8 mouse cellular contexts compared by ENCODE assay signal in genomic region chr17:27564391-27565162, GRCm38 (mm10). TPM values are rescaled to one million over a fixed set of nuclear protein-coding genes. Genes with fewer than 3 reads are reported as not detected.
DNase-seq lines count a peak whose midpoint lies in the region; ATAC-seq and TF ChIP-seq lines count a peak whose summit lies in the region.

No protein-coding gene starts in this region.

- peak overlapping the region; percentile 76 for H3K9ac ChIP-seq in heart, embryonic 14.5 days (ENCODE audit: low read length)

- no peaks in the 10 kb centered on the region for H3K9me3 ChIP-seq in heart, embryonic 14.5 days (ENCODE audit: control insufficient read depth, low read length)

- peaks cover 12 to 22% of the 10 kb centered on the region in 2 experiments for H3K4me1 ChIP-seq in heart, embryonic 14.5 days (ENCODE audit: control insufficient read depth in 2 of 2, insufficient read depth in 2 of 2, low read length in 2 of 2)
- peaks cover 23% of the 10 kb centered on the region; the same call in 1 of the 2 replicates for H3K4me1 ChIP-seq in embryonic fibroblast, embryonic 13.5 days (ENCODE audit: control insufficient read depth, insufficient read depth, low read length)

- H3K4me3 ChIP-seq in heart, embryonic 14.5 days (ENCODE audit: control insufficient read depth in 1 of 2, insufficient read depth in 1 of 2, low read depth in 1 of 2, low read length in 2 of 2) = peak overlapping the region; percentile 54 to 57
- peak overlapping the region; percentile 60 for H3K4me3 ChIP-seq in embryonic fibroblast, embryonic 13.5 days (ENCODE audit: insufficient read depth, low read length)

- TF ChIP-seq POLR2A in embryonic fibroblast, embryonic 13.5 days (IDR thresholded peaks at IDR 0.05; ENCODE audit: low read depth, low read length) = 0 out of 2 replicates have a peak, but pooled peaks have one; percentile 3

- peaks cover 11% of the 10 kb centered on the region for H3K36me3 ChIP-seq in heart, embryonic 14.5 days (ENCODE audit: control insufficient read depth, insufficient read depth, low read length)

- no peaks in the 10 kb centered on the region for H3K27me3 ChIP-seq in heart, embryonic 14.5 days (ENCODE audit: control insufficient read depth, insufficient read depth, low read length)

- H3K27ac ChIP-seq in heart, embryonic 14.5 days (replicated peaks in 1 of 2; ENCODE audit: control insufficient read depth in 1 of 2, insufficient read depth in 1 of 2, low read depth in 2 of 2, low read length in 2 of 2) = 0 out of 4 replicates have a peak overlapping the region, but pooled peaks of 1 of the 2 experiments have one; percentile 33
- H3K27ac ChIP-seq in embryonic fibroblast, embryonic 13.5 days (ENCODE audit: insufficient read depth, low read length) = no peak overlapping the region; the same call in 1 of the 2 replicates

- peak; percentile 18; the same call in 1 of the 2 replicates for TF ChIP-seq CTCF in embryonic fibroblast, embryonic 13.5 days (IDR thresholded peaks at IDR 0.05; ENCODE audit: borderline replicate concordance, insufficient read depth, low read length)

- WGBS in heart, embryonic 14.5 days = 15% methylated on average over 20 of the region's 20 CpGs

- no peak for ATAC-seq in heart, embryonic 14.5 days (ENCODE audit: insufficient number of reproducible peaks, insufficient read depth, low FRiP score, low read depth)

- no peak for DNase-seq in heart, adult 18-20 months
- peak; percentile 59 for DNase-seq in ES-CJ7 (ENCODE audit: low read depth, low spot score)
- DNase-seq in kidney, postnatal 10 days = peak; percentile 28
- DNase-seq in naive thymus-derived CD4-positive, alpha-beta T cell, adult 2 months (ENCODE audit: low read depth) = peak; percentile 55
- no peak for DNase-seq in c-Kit-positive CD71-positive TER-119-positive erythroid progenitor cells, embryonic 14.5 days (ENCODE audit: low spot score)
- DNase-seq in gastrocnemius, adult 18-20 months (ENCODE audit: low spot score) = no peak

- peak overlapping the region; percentile 99 for H3K4me2 ChIP-seq in heart, embryonic 14.5 days (ENCODE audit: low read length)

RNA-seq across cellular contexts. Expression of gene AI413582, which starts 1.0 kb away (rescaled TPM):
- polyA plus RNA-seq in heart, embryonic 14.5 days (2014; fragmentation: Nextera tagmentation; extraction: Ambion mirVana) = 18.5 and 24.2 TPM in 2 replicates
- total RNA-seq in heart, adult 18-20 months (2021) = 10 to 100 TPM in 1 of 2 experiments, 1 to 10 TPM in 1; 9.3 to 10.6 TPM
- 15.6 and 30.9 TPM in 2 replicates for polyA plus RNA-seq in embryonic fibroblast, embryonic 13.5 days (2011; ENCODE audit: insufficient read length, low read depth, missing spikeins)
- 1 to 10 TPM; 2.8 to 4.0 TPM for total RNA-seq in gastrocnemius, adult 18-20 months (2021)

RNA-seq across cellular contexts. Expression of gene Hmga1, which starts 8.3 kb away (rescaled TPM):
- polyA plus RNA-seq in heart, embryonic 14.5 days (2014; fragmentation: Nextera tagmentation; extraction: Ambion mirVana) = 113 and 126 TPM in 2 replicates
- 10 to 100 TPM; 47.3 to 52.7 TPM for total RNA-seq in heart, adult 18-20 months (2021)
- polyA plus RNA-seq in embryonic fibroblast, embryonic 13.5 days (2011; ENCODE audit: insufficient read length, low read depth, missing spikeins) = 207 and 393 TPM in 2 replicates
- 10 to 100 TPM; 31.9 to 32.7 TPM for total RNA-seq in gastrocnemius, adult 18-20 months (2021)

RNA-seq across cellular contexts. Expression of gene Grm4, which starts 43.4 kb away (rescaled TPM):
- polyA plus RNA-seq in heart, embryonic 14.5 days (2014; fragmentation: Nextera tagmentation; extraction: Ambion mirVana) = 0.12 TPM in 1 of 2 replicates, not detected in the other
- total RNA-seq in heart, adult 18-20 months (2021) = under 1 TPM; 0.15 to 0.18 TPM
- polyA plus RNA-seq in embryonic fibroblast, embryonic 13.5 days (2011; ENCODE audit: insufficient read length, low read depth, missing spikeins) = not detected in 2 replicates
- under 1 TPM in 1 of 2 experiments, not detected in 1; 0.07 TPM for total RNA-seq in gastrocnemius, adult 18-20 months (2021)

RNA-seq across cellular contexts. Expression of gene Nudt3, which starts 58.7 kb away (rescaled TPM):
- polyA plus RNA-seq in heart, embryonic 14.5 days (2014; fragmentation: Nextera tagmentation; extraction: Ambion mirVana) = 52.9 and 67.0 TPM in 2 replicates
- 100 to 1,000 TPM; 323 to 334 TPM for total RNA-seq in heart, adult 18-20 months (2021)
- 117 and 131 TPM in 2 replicates for polyA plus RNA-seq in embryonic fibroblast, embryonic 13.5 days (2011; ENCODE audit: insufficient read length, low read depth, missing spikeins)
- 100 to 1,000 TPM; 249 to 272 TPM for total RNA-seq in gastrocnemius, adult 18-20 months (2021)

Comparison
In these comparisons a context has a peak if more than half of its experiments do, and no peak if none do; other contexts are left out.
1. DNase-seq: peak in ES-CJ7 (single experiment), kidney, postnatal 10 days (single experiment) and naive thymus-derived CD4-positive, alpha-beta T cell, adult 2 months (single experiment); none in heart, adult 18-20 months (0 of 2), c-Kit-positive CD71-positive TER-119-positive erythroid progenitor cells, embryonic 14.5 days (single experiment) and gastrocnemius, adult 18-20 months (single experiment).